Mouse (Mus musculus) heart, postnatal 0 days (tissue): ENCODE data around the gene Fezf1.

Source experiments
- CTCF ChIP-seq: IDR thresholded peaks from 2 replicates; pipeline ENCODE4 v1.5.1; 2016; ENCODE audit warnings: antibody characterized with exemption, control low read depth, low read depth
- EP300 ChIP-seq: IDR thresholded peaks from 2 replicates; pipeline ENCODE4 v1.6.1; 2016; ENCODE audit warnings: antibody characterized with exemption, low read depth

- TF ChIP-seq CTCF (no peak), EP300 (no peak)
Observed at GRCm38 (mm10) chr6:23247512-23248312, 450 bp downstream of the Fezf1 start.
